Mouse (Mus musculus): ENCODE results near the gene Insl3. TPM values are rescaled to one million over a fixed set of nuclear protein-coding genes. Genes with fewer than 3 reads are reported as not detected.

Insl3 gene
- polyA plus RNA-seq (2015; fragmentation: Nextera tagmentation; extraction: Ambion mirVana) = 2.9 and 3.9 TPM in 2 replicates

- Histone ChIP-seq H3K27ac (ENCODE audit: low read length) (no peak within 1 kb of the TSS), H3K36me3 (ENCODE audit: insufficient read depth, low read length) (no peaks in the 10 kb centered on the region), H3K4me1 (ENCODE audit: insufficient read depth, low read depth, low read length) (peaks cover 2% of the 10 kb centered on the region; the same call in 1 of the 2 replicates), H3K27me3 (replicated peaks; ENCODE audit: insufficient read depth, low read length) (peaks cover 88% of the 10 kb centered on the region), H3K9me3 (ENCODE audit: low read length) (no peaks in the 10 kb centered on the region), H3K4me3 (ENCODE audit: low read depth, low read length) (no peak within 1 kb of the TSS), H3K9ac (replicated peaks; ENCODE audit: low read depth) (no peak within 1 kb of the TSS), H3K4me2 (replicated peaks; ENCODE audit: low read depth, low read length) (no peak within 1 kb of the TSS)
- 10% methylated on average over 33 of the region's 33 CpGs for WGBS
- no peak for DNase-seq (ENCODE audit: low spot score)
- ATAC-seq = no peak
- TF ChIP-seq CTCF (IDR thresholded peaks at IDR 0.05) = no peak
- TF ChIP-seq EP300 (IDR thresholded peaks at IDR 0.05) = no peak
Observed at GRCm38 (mm10) chr8:71689028-71689427, at the start of gene Insl3. TSS of gene Insl3 (plus strand) at chr8:71689214.

GRCm38 (mm10) chr8:71639318-71639717 lies 49.7 kb upstream of the Insl3 start:
- no peak overlapping the region for H3K9ac ChIP-seq (replicated peaks; ENCODE audit: low read depth)
- no peaks in the 10 kb centered on the region for H3K4me1 ChIP-seq (ENCODE audit: insufficient read depth, low read depth, low read length)
- H3K27ac ChIP-seq (ENCODE audit: low read length) = no peak overlapping the region
- no peaks in the 10 kb centered on the region for H3K36me3 ChIP-seq (ENCODE audit: insufficient read depth, low read length)
- 73% methylated on average over 4 of the region's 4 CpGs for WGBS
- no peak overlapping the region for H3K4me2 ChIP-seq (replicated peaks; ENCODE audit: low read depth, low read length)
- no peaks in the 10 kb centered on the region for H3K27me3 ChIP-seq (replicated peaks; ENCODE audit: insufficient read depth, low read length)
- H3K9me3 ChIP-seq (ENCODE audit: low read length) = no peaks in the 10 kb centered on the region
- no peak overlapping the region for H3K4me3 ChIP-seq (ENCODE audit: low read depth, low read length)
- DNase-seq (ENCODE audit: low spot score) (no peak), ATAC-seq (no peak)
- no peak for TF ChIP-seq EP300 (IDR thresholded peaks at IDR 0.05)
- no peak for TF ChIP-seq CTCF (IDR thresholded peaks at IDR 0.05)

GRCm38 (mm10) chr8:71645510-71645909 lies 43.5 kb upstream of the Insl3 start:
- Histone ChIP-seq H3K27ac (ENCODE audit: low read length) (0 out of 2 replicates have a peak overlapping the region, but pooled peaks have one; percentile 8), H3K36me3 (ENCODE audit: insufficient read depth, low read length) (no peaks in the 10 kb centered on the region), H3K4me1 (ENCODE audit: insufficient read depth, low read depth, low read length) (no peaks in the 10 kb centered on the region), H3K9me3 (ENCODE audit: low read length) (no peaks in the 10 kb centered on the region), H3K4me2 (replicated peaks; ENCODE audit: low read depth, low read length) (no peak overlapping the region), H3K4me3 (ENCODE audit: low read depth, low read length) (no peak overlapping the region), H3K9ac (replicated peaks; ENCODE audit: low read depth) (no peak overlapping the region), H3K27me3 (replicated peaks; ENCODE audit: insufficient read depth, low read length) (no peaks in the 10 kb centered on the region)
- ATAC-seq = peak; percentile 95
- peak; percentile 85 for DNase-seq (ENCODE audit: low spot score)
- TF ChIP-seq CTCF (IDR thresholded peaks at IDR 0.05) = no peak
- peak; percentile 60 for TF ChIP-seq EP300 (IDR thresholded peaks at IDR 0.05)
- WGBS = 49% methylated on average over 9 of the region's 9 CpGs

- H3K9ac ChIP-seq (replicated peaks; ENCODE audit: low read depth) = no peak overlapping the region
- DNase-seq (ENCODE audit: low spot score) (no peak), ATAC-seq (peak; percentile 78)
- no peaks in the 10 kb centered on the region for H3K9me3 ChIP-seq (ENCODE audit: low read length)
- H3K4me3 ChIP-seq (ENCODE audit: low read depth, low read length) = no peak overlapping the region
- H3K4me2 ChIP-seq (replicated peaks; ENCODE audit: low read depth, low read length) = no peak overlapping the region
- no peak overlapping the region for H3K27ac ChIP-seq (ENCODE audit: low read length)
- no peaks in the 10 kb centered on the region for H3K36me3 ChIP-seq (ENCODE audit: insufficient read depth, low read length)
- WGBS = 2% methylated on average over 24 of the region's 24 CpGs
- H3K4me1 ChIP-seq (ENCODE audit: insufficient read depth, low read depth, low read length) = no peaks in the 10 kb centered on the region
- TF ChIP-seq EP300 (IDR thresholded peaks at IDR 0.05) (no peak), CTCF (IDR thresholded peaks at IDR 0.05) (no peak)
- 0 out of 2 replicates have a peak, but pooled peaks cover 36% of the 10 kb centered on the region for H3K27me3 ChIP-seq (replicated peaks; ENCODE audit: insufficient read depth, low read length)
Observed at GRCm38 (mm10) chr8:71654600-71654999, 34.4 kb upstream of the Insl3 start.

GRCm38 (mm10) chr8:71657816-71658215 lies 31.2 kb upstream of the Insl3 start:
- no peak overlapping the region for H3K4me2 ChIP-seq (replicated peaks; ENCODE audit: low read depth, low read length)
- H3K4me1 ChIP-seq (ENCODE audit: insufficient read depth, low read depth, low read length) = no peaks in the 10 kb centered on the region
- H3K9ac ChIP-seq (replicated peaks; ENCODE audit: low read depth) = no peak overlapping the region
- peaks cover 42% of the 10 kb centered on the region; the same call in 1 of the 2 replicates for H3K27me3 ChIP-seq (replicated peaks; ENCODE audit: insufficient read depth, low read length)
- no peaks in the 10 kb centered on the region for H3K36me3 ChIP-seq (ENCODE audit: insufficient read depth, low read length)
- no peaks in the 10 kb centered on the region for H3K9me3 ChIP-seq (ENCODE audit: low read length)
- 24% methylated on average over 9 of the region's 9 CpGs for WGBS
- TF ChIP-seq EP300 (IDR thresholded peaks at IDR 0.05) (no peak), CTCF (IDR thresholded peaks at IDR 0.05) (no peak)
- no peak overlapping the region for H3K4me3 ChIP-seq (ENCODE audit: low read depth, low read length)
- ATAC-seq (no peak), DNase-seq (ENCODE audit: low spot score) (no peak)
- H3K27ac ChIP-seq (ENCODE audit: low read length) = no peak overlapping the region

GRCm38 (mm10) chr8:71658515-71659049 lies 30.4 kb upstream of the Insl3 start:
- WGBS = 27% methylated on average over 17 of the region's 17 CpGs
- no peak for TF ChIP-seq EP300 (IDR thresholded peaks at IDR 0.05)
- no peak for TF ChIP-seq CTCF (IDR thresholded peaks at IDR 0.05)
- ATAC-seq (no peak), DNase-seq (ENCODE audit: low spot score) (no peak)
- H3K4me1 ChIP-seq (ENCODE audit: insufficient read depth, low read depth, low read length) = no peaks in the 10 kb centered on the region
- no peaks in the 10 kb centered on the region for H3K9me3 ChIP-seq (ENCODE audit: low read length)
- no peak overlapping the region for H3K4me2 ChIP-seq (replicated peaks; ENCODE audit: low read depth, low read length)
- no peak overlapping the region for H3K9ac ChIP-seq (replicated peaks; ENCODE audit: low read depth)
- H3K27me3 ChIP-seq (replicated peaks; ENCODE audit: insufficient read depth, low read length) = peaks cover 42% of the 10 kb centered on the region; the same call in 1 of the 2 replicates
- no peaks in the 10 kb centered on the region for H3K36me3 ChIP-seq (ENCODE audit: insufficient read depth, low read length)
- no peak overlapping the region for H3K4me3 ChIP-seq (ENCODE audit: low read depth, low read length)
- no peak overlapping the region for H3K27ac ChIP-seq (ENCODE audit: low read length)
